Mouse (Mus musculus): ENCODE measurements around the gene Med27. TPM values are rescaled to one million over a fixed set of nuclear protein-coding genes. Genes with fewer than 3 reads are reported as not detected.

Gene Med27
- polyA plus RNA-seq, 1 experiment from 2014 or later: 40.6 TPM

DNA sequence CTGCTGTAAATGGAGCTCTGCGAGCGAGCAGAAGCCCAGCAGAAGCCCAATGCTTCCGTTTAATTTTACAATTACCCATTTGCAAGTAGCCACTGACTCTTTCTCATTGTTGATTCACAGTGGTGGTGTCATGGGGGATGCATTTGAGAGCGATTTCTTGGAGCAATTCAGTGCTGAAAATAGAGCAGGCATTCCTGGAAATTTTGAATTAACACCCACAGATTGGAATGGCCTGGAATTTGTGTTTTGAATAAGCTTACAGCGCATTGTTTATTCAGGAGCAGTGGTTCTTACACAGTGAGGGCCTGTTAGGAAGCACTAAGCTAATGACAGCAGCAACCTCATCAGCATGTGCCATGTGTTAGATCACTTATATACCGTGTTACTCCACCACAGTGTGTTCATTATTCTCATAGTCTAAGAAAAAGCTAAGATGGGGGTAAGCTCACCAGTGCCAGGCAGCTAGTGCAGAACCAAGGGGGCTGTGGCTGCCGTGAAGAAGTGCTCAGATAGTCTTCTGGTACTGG lies 101.9 kb downstream of the Med27 start:
- H3K9me3 ChIP-seq (replicated peaks; ENCODE audit: control insufficient read depth, low read length): no peaks in the 10 kb centered on the region
- WGBS (ENCODE audit: insufficient replicate concordance): 77% methylated on average over 7 of the region's 7 CpGs
- H3K4me3 ChIP-seq (ENCODE audit: low read depth, low read length): no peak overlapping the region

GRCm38 (mm10) chr2:29451368-29451999 lies 104.9 kb downstream of the Med27 start:
- Histone ChIP-seq H3K36me3 (ENCODE audit: control insufficient read depth, insufficient read depth, low read length) (no peaks in the 10 kb centered on the region), H3K9me3 (replicated peaks; ENCODE audit: control insufficient read depth, low read length) (no peaks in the 10 kb centered on the region), H3K4me3 (ENCODE audit: low read depth, low read length) (no peak overlapping the region), H3K4me1 (ENCODE audit: control insufficient read depth, insufficient read depth, low read length) (peaks cover 16% of the 10 kb centered on the region; the same call in 1 of the 2 replicates), H3K27me3 (ENCODE audit: control insufficient read depth, insufficient read depth, low read length) (no peaks in the 10 kb centered on the region), H3K4me2 (no peak overlapping the region), H3K9ac (ENCODE audit: low read depth, low read length) (no peak overlapping the region), H3K27ac (ENCODE audit: low read depth, low read length) (no peak overlapping the region)
- ATAC-seq (replicated peaks; ENCODE audit: insufficient number of reproducible peaks, low FRiP score, low TSS enrichment): no peak
- WGBS (ENCODE audit: insufficient replicate concordance): 82% methylated on average over 14 of the region's 14 CpGs

More for the DNA sequence above, 101.9 kb downstream of the Med27 start:
- Histone ChIP-seq H3K27ac (ENCODE audit: low read depth, low read length) (no peak overlapping the region), H3K27me3 (ENCODE audit: control insufficient read depth, insufficient read depth, low read length) (no peaks in the 10 kb centered on the region), H3K9ac (ENCODE audit: low read depth, low read length) (no peak overlapping the region), H3K4me1 (ENCODE audit: control insufficient read depth, insufficient read depth, low read length) (peaks cover 7% of the 10 kb centered on the region; the same call in 1 of the 2 replicates), H3K4me2 (no peak overlapping the region), H3K36me3 (ENCODE audit: control insufficient read depth, insufficient read depth, low read length) (no peaks in the 10 kb centered on the region)
- ATAC-seq (replicated peaks; ENCODE audit: insufficient number of reproducible peaks, low FRiP score, low TSS enrichment): no peak

- Histone ChIP-seq H3K9ac (ENCODE audit: low read depth, low read length) (no peak overlapping the region), H3K27ac (ENCODE audit: low read depth, low read length) (no peak overlapping the region), H3K4me1 (ENCODE audit: control insufficient read depth, insufficient read depth, low read length) (peaks cover 18% of the 10 kb centered on the region; the same call in 1 of the 2 replicates), H3K4me3 (ENCODE audit: low read depth, low read length) (no peak overlapping the region), H3K9me3 (replicated peaks; ENCODE audit: control insufficient read depth, low read length) (no peaks in the 10 kb centered on the region), H3K36me3 (ENCODE audit: control insufficient read depth, insufficient read depth, low read length) (no peaks in the 10 kb centered on the region), H3K27me3 (ENCODE audit: control insufficient read depth, insufficient read depth, low read length) (no peaks in the 10 kb centered on the region), H3K4me2 (no peak overlapping the region)
- no peak for ATAC-seq (replicated peaks; ENCODE audit: insufficient number of reproducible peaks, low FRiP score, low TSS enrichment)
- WGBS (ENCODE audit: insufficient replicate concordance): 82% methylated on average over 4 of the region's 4 CpGs
These were observed 106.8 kb downstream of the Med27 start for GRCm38 (mm10) chr2:29453376-29453775.

- Histone ChIP-seq H3K4me1 (ENCODE audit: control insufficient read depth, insufficient read depth, low read length) (peaks cover 18% of the 10 kb centered on the region; the same call in 1 of the 2 replicates), H3K9me3 (replicated peaks; ENCODE audit: control insufficient read depth, low read length) (no peaks in the 10 kb centered on the region), H3K9ac (ENCODE audit: low read depth, low read length) (no peak overlapping the region), H3K4me3 (ENCODE audit: low read depth, low read length) (no peak overlapping the region), H3K27ac (ENCODE audit: low read depth, low read length) (no peak overlapping the region), H3K36me3 (ENCODE audit: control insufficient read depth, insufficient read depth, low read length) (no peaks in the 10 kb centered on the region; the same call in 1 of the 2 replicates), H3K27me3 (ENCODE audit: control insufficient read depth, insufficient read depth, low read length) (no peaks in the 10 kb centered on the region), H3K4me2 (no peak overlapping the region)
- WGBS (ENCODE audit: insufficient replicate concordance): 45% methylated on average over 9 of the region's 9 CpGs
- no peak for ATAC-seq (replicated peaks; ENCODE audit: insufficient number of reproducible peaks, low FRiP score, low TSS enrichment)
These were observed 110.2 kb downstream of the Med27 start for GRCm38 (mm10) chr2:29456631-29457320.

GRCm38 (mm10) chr2:29457677-29458076 lies 111.1 kb downstream of the Med27 start:
- Histone ChIP-seq H3K27me3 (ENCODE audit: control insufficient read depth, insufficient read depth, low read length) (no peaks in the 10 kb centered on the region), H3K4me2 (no peak overlapping the region), H3K4me1 (ENCODE audit: control insufficient read depth, insufficient read depth, low read length) (peaks cover 20% of the 10 kb centered on the region; the same call in 1 of the 2 replicates), H3K36me3 (ENCODE audit: control insufficient read depth, insufficient read depth, low read length) (no peaks in the 10 kb centered on the region; the same call in 1 of the 2 replicates), H3K9me3 (replicated peaks; ENCODE audit: control insufficient read depth, low read length) (no peaks in the 10 kb centered on the region), H3K9ac (ENCODE audit: low read depth, low read length) (no peak overlapping the region), H3K27ac (ENCODE audit: low read depth, low read length) (no peak overlapping the region), H3K4me3 (ENCODE audit: low read depth, low read length) (no peak overlapping the region)
- ATAC-seq (replicated peaks; ENCODE audit: insufficient number of reproducible peaks, low FRiP score, low TSS enrichment): 0 out of 2 replicates have a peak, but pooled peaks have one; percentile 31
- WGBS (ENCODE audit: insufficient replicate concordance): 41% methylated on average over 2 of the region's 2 CpGs

GRCm38 (mm10) chr2:29458346-29458950 lies 111.8 kb downstream of the Med27 start:
- Histone ChIP-seq H3K4me1 (ENCODE audit: control insufficient read depth, insufficient read depth, low read length) (peaks cover 25% of the 10 kb centered on the region; the same call in 1 of the 2 replicates), H3K4me3 (ENCODE audit: low read depth, low read length) (no peak overlapping the region), H3K4me2 (no peak overlapping the region), H3K9me3 (replicated peaks; ENCODE audit: control insufficient read depth, low read length) (no peaks in the 10 kb centered on the region), H3K36me3 (ENCODE audit: control insufficient read depth, insufficient read depth, low read length) (no peaks in the 10 kb centered on the region; the same call in 1 of the 2 replicates), H3K9ac (ENCODE audit: low read depth, low read length) (no peak overlapping the region), H3K27ac (ENCODE audit: low read depth, low read length) (no peak overlapping the region), H3K27me3 (ENCODE audit: control insufficient read depth, insufficient read depth, low read length) (no peaks in the 10 kb centered on the region)
- WGBS (ENCODE audit: insufficient replicate concordance): 88% methylated on average over 3 of the region's 3 CpGs
- no peak for ATAC-seq (replicated peaks; ENCODE audit: insufficient number of reproducible peaks, low FRiP score, low TSS enrichment)

- no peaks in the 10 kb centered on the region for H3K27me3 ChIP-seq (ENCODE audit: control insufficient read depth, insufficient read depth, low read length)
- no peaks in the 10 kb centered on the region for H3K9me3 ChIP-seq (replicated peaks; ENCODE audit: control insufficient read depth, low read length)
- no peak overlapping the region for H3K9ac ChIP-seq (ENCODE audit: low read depth, low read length)
- 75% methylated on average over 1 of the region's 1 CpGs for WGBS (ENCODE audit: insufficient replicate concordance)
- ATAC-seq (replicated peaks; ENCODE audit: insufficient number of reproducible peaks, low FRiP score, low TSS enrichment): no peak
- no peak overlapping the region for H3K4me3 ChIP-seq (ENCODE audit: low read depth, low read length)
- no peak overlapping the region for H3K4me2 ChIP-seq
- H3K27ac ChIP-seq (ENCODE audit: low read depth, low read length): no peak overlapping the region
- peaks cover 25% of the 10 kb centered on the region; the same call in 1 of the 2 replicates for H3K4me1 ChIP-seq (ENCODE audit: control insufficient read depth, insufficient read depth, low read length)
- no peaks in the 10 kb centered on the region; the same call in 1 of the 2 replicates for H3K36me3 ChIP-seq (ENCODE audit: control insufficient read depth, insufficient read depth, low read length)
These were observed 113.0 kb downstream of the Med27 start for GRCm38 (mm10) chr2:29459648-29460047.

GRCm38 (mm10) chr2:29461841-29462240 lies 115.2 kb downstream of the Med27 start:
- WGBS (ENCODE audit: insufficient replicate concordance): 81% methylated on average over 2 of the region's 2 CpGs
- Histone ChIP-seq H3K4me2 (no peak overlapping the region), H3K4me3 (ENCODE audit: low read depth, low read length) (no peak overlapping the region), H3K9ac (ENCODE audit: low read depth, low read length) (no peak overlapping the region), H3K9me3 (replicated peaks; ENCODE audit: control insufficient read depth, low read length) (no peaks in the 10 kb centered on the region), H3K36me3 (ENCODE audit: control insufficient read depth, insufficient read depth, low read length) (no peaks in the 10 kb centered on the region; the same call in 1 of the 2 replicates), H3K27me3 (ENCODE audit: control insufficient read depth, insufficient read depth, low read length) (no peaks in the 10 kb centered on the region), H3K4me1 (ENCODE audit: control insufficient read depth, insufficient read depth, low read length) (peaks cover 20% of the 10 kb centered on the region), H3K27ac (ENCODE audit: low read depth, low read length) (no peak overlapping the region)
- no peak for ATAC-seq (replicated peaks; ENCODE audit: insufficient number of reproducible peaks, low FRiP score, low TSS enrichment)

All from heart, embryonic 11.5 days (tissue).